Mouse (Mus musculus) spleen, embryonic (tissue): ENCODE measurements around the gene Gm10721.
"Not testable (repeated sequence)": the region's sequence is repeated elsewhere in the genome, so short reads cannot be mapped to it uniquely, and the experiment has no call there.

Source experiments
- CTCF ChIA-PET: fragments of 350-600 bp; sonication (Branson Sonifier 250); formaldehyde crosslinking; loops from one replicate; lab custom pipeline; 2022; lab: Charles Lee

The Gm10721 gene

GRCm38 (mm10) chr9:3012733-3013279, at the start of gene Gm10721:
Gene Gm10721, plus strand, starts transcription at chr9:3013140.
- CTCF ChIA-PET, result not testable (repeated sequence)

- CTCF ChIA-PET, result not testable (repeated sequence)
These were observed 12.4 kb upstream of the Gm10721 start, which contains the start of gene Gm10722 for GRCm38 (mm10) chr9:3000445-3000972. Gene Gm10722, plus strand, starts transcription at chr9:3000922.

GRCm38 (mm10) chr9:3001006-3001405, 11.9 kb upstream of the Gm10721 start:
- CTCF ChIA-PET, result not testable (repeated sequence)

- CTCF ChIA-PET, result not testable (repeated sequence)
These were observed 10.8 kb upstream of the Gm10721 start for GRCm38 (mm10) chr9:3001948-3002659.

- CTCF ChIA-PET, result not testable (repeated sequence)
These were observed 10.0 kb upstream of the Gm10721 start, which contains the start of gene Gm11168 for GRCm38 (mm10) chr9:3002794-3003396. Gene Gm11168, plus strand, starts transcription at chr9:3003346.

- CTCF ChIA-PET, result not testable (repeated sequence)
These were observed 6.8 kb upstream of the Gm10721 start for GRCm38 (mm10) chr9:3006179-3006578.

- CTCF ChIA-PET, result not testable (repeated sequence)
These were observed 6.3 kb upstream of the Gm10721 start for GRCm38 (mm10) chr9:3006636-3007035.

- CTCF ChIA-PET, result not testable (repeated sequence)
These were observed 5.7 kb upstream of the Gm10721 start for GRCm38 (mm10) chr9:3007272-3007671.

- CTCF ChIA-PET, result not testable (repeated sequence)
These were observed 3.6 kb upstream of the Gm10721 start for GRCm38 (mm10) chr9:3009331-3009730.

GRCm38 (mm10) chr9:3012054-3012621, 802 bp upstream of the Gm10721 start:
- CTCF ChIA-PET, result not testable (repeated sequence)

- CTCF ChIA-PET, result not testable (repeated sequence)
These were observed 2.4 kb downstream of the Gm10721 start, which contains the start of gene Gm10720 for GRCm38 (mm10) chr9:3015354-3015753. Gene Gm10720, plus strand, starts transcription at chr9:3015654.

- CTCF ChIA-PET, result not testable (repeated sequence)
These were observed 3.0 kb downstream of the Gm10721 start for GRCm38 (mm10) chr9:3015896-3016295.

GRCm38 (mm10) chr9:3017108-3017507, 4.2 kb downstream of the Gm10721 start, which contains the start of gene Gm10719:
Gene Gm10719, plus strand, starts transcription at chr9:3017408.
- CTCF ChIA-PET, result not testable (repeated sequence)

GRCm38 (mm10) chr9:3018944-3019343, 6.0 kb downstream of the Gm10721 start:
- CTCF ChIA-PET, result not testable (repeated sequence)

- CTCF ChIA-PET, result not testable (repeated sequence)
These were observed 7.1 kb downstream of the Gm10721 start for GRCm38 (mm10) chr9:3019835-3020727.

- CTCF ChIA-PET, result not testable (repeated sequence)
These were observed 9.5 kb downstream of the Gm10721 start for GRCm38 (mm10) chr9:3022316-3023008.

- CTCF ChIA-PET, result not testable (repeated sequence)
These were observed 10.5 kb downstream of the Gm10721 start, which contains the start of gene Gm10718 for GRCm38 (mm10) chr9:3023312-3023984. Gene Gm10718, plus strand, starts transcription at chr9:3023547.

GRCm38 (mm10) chr9:3023985-3024648, 11.2 kb downstream of the Gm10721 start:
- CTCF ChIA-PET, result not testable (repeated sequence)

- CTCF ChIA-PET, result not testable (repeated sequence)
These were observed 12.1 kb downstream of the Gm10721 start, which contains the start of gene Gm10717 for GRCm38 (mm10) chr9:3024912-3025467. Gene Gm10717, plus strand, starts transcription at chr9:3025417.
